Mouse (Mus musculus) lung, adult 2 months (tissue): ENCODE data around the gene Irx4.

Source experiments
- CTCF ChIP-seq: fragments of 200-500 bp; IDR thresholded peaks from 2 replicates; pipeline ENCODE4 v1.5.1; 2011; ENCODE audit warnings: mild to moderate bottlenecking, low read length, control low read depth; ENCODE audit not compliant: insufficient read depth
- POLR2A ChIP-seq: fragments of 200-500 bp; IDR thresholded peaks from 2 replicates; pipeline ENCODE4 v1.6.1; 2011; ENCODE audit warnings: low read depth, mild to moderate bottlenecking, control low read depth, low read length, borderline replicate concordance; ENCODE audit errors: extremely low read depth

DNA sequence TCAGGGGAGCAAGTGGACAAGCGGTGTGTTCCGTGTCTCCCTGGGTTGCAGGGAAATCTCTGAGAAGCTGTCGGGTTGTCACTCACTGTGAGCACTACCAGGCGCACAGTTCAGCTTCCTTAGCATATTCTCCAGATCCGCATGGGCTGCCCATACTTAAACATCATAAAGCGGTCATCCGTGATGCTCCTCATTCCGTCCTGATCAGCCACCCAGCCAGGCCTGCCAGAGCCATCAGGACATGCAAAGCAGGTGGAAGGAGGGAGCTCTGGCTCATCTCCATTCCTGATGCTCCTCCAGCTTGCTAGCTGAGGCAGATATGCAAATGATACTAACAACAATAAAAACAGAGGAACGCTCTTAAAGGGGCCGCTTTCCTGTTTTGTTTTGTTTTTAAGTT, 46.0 kb upstream of the Irx4 start:
- TF ChIP-seq CTCF (no peak), POLR2A (no peak)
